Mouse (Mus musculus) heart, adult 2 months (tissue): ENCODE data around the gene Olfr1329. TPM values are rescaled to one million over a fixed set of nuclear protein-coding genes. Genes with fewer than 3 reads are reported as not detected.

Experiments
- DNase-seq, 2 experiments: peaks; one replicate each; pipeline ENCODE4 v3.0.0; 2021
- H3K27ac ChIP-seq: fragments of 200-600 bp; 2 replicates; pipeline ENCODE4 v1.8.1; 2022
- H3K27me3 ChIP-seq: fragments of 200-500 bp; 2 replicates; pipeline ENCODE4 v1.6.1; 2012; ENCODE audit warnings: mild to moderate bottlenecking, low read length, inconsistent platforms, mixed read lengths; ENCODE audit not compliant: control insufficient read depth, insufficient read depth
- H3K36me3 ChIP-seq: fragments of 200-500 bp; 2 replicates; pipeline ENCODE4 v1.6.1; 2012; ENCODE audit warnings: low read length, inconsistent platforms; ENCODE audit not compliant: control insufficient read depth, insufficient read depth
- H3K4me1 ChIP-seq: fragments of 200-500 bp; 2 replicates; pipeline ENCODE4 v1.6.1; 2011; ENCODE audit warnings: low read length; ENCODE audit not compliant: control insufficient read depth, insufficient read depth
- H3K4me3 ChIP-seq: fragments of 200-600 bp; 2 replicates; pipeline ENCODE4 v1.8.1; 2022
- H3K79me2 ChIP-seq: fragments of 200-500 bp; replicated peaks from 2 replicates; pipeline ENCODE4 v1.6.1; 2012; ENCODE audit warnings: mild to moderate bottlenecking, inconsistent platforms, low read length, moderate library complexity, mixed read lengths; ENCODE audit not compliant: control insufficient read depth, insufficient read depth
- H3K9ac ChIP-seq: fragments of 200-500 bp; 2 replicates; pipeline ENCODE4 v1.6.1; 2012; ENCODE audit warnings: low read depth, mild to moderate bottlenecking, control low read depth, inconsistent platforms, low read length, mixed read lengths
- CTCF ChIP-seq: fragments of 200-600 bp; IDR thresholded peaks from 2 replicates; pipeline ENCODE4 v1.8.1; 2022; ENCODE audit warnings: antibody characterized with exemption, mild to moderate bottlenecking, moderate library complexity
- EP300 ChIP-seq: fragments of 200-500 bp; IDR thresholded peaks from 2 replicates; pipeline ENCODE4 v1.6.1; 2011; ENCODE audit warnings: low read depth, low read length, control low read depth; ENCODE audit not compliant: insufficient read depth
- POLR2A ChIP-seq: fragments of 200-500 bp; IDR thresholded peaks from 2 replicates; pipeline ENCODE4 v1.6.1; 2011; ENCODE audit warnings: mild to moderate bottlenecking, low read depth, low read length, control low read depth; ENCODE audit not compliant: insufficient read depth
- WGBS: fragments of 180-500 bp; shearing (Covaris S2); methylation state at CpG from one replicate; pipeline ENCODE4 v1.1.7; 2018; 5-methylcytosine and 5-hydroxymethylcytosine counted together
- intact Hi-C: fragments of 180-260 bp; cut with DNase I; formaldehyde crosslinking; loops from one replicate; pipeline ENCODE4 v1.15.1; 2025
- polyA plus RNA-seq: library from polyadenylated mRNA; depleted of rRNA; stranded (reverse); fragments of >200 nt; gene quantifications from 2 replicates; pipeline ENCODE4 v1.2.3, GENCODE M21; 2012; rRNA removed
- total RNA-seq, 2 experiments: library from RNA; stranded (reverse); gene quantifications; 2 replicates each; pipeline ENCODE4 v1.2.3; 2021

The Olfr1329 gene
- total and polyA plus RNA-seq, 3 experiments = not detected

- 77% methylated on average over 1 of the region's 1 CpGs for WGBS
- no peak for DNase-seq
- H3K27me3 ChIP-seq = no peaks in the 10 kb centered on the region
- no peaks in the 10 kb centered on the region for H3K79me2 ChIP-seq
- H3K36me3 ChIP-seq = no peaks in the 10 kb centered on the region
- H3K27ac ChIP-seq = no peak within 1 kb of the TSS
- intact Hi-C loops = no loop called here
- H3K4me1 ChIP-seq = no peaks in the 10 kb centered on the region
- TF ChIP-seq CTCF = no peak
- no peak for TF ChIP-seq POLR2A
- no peak for TF ChIP-seq EP300
- H3K4me3 ChIP-seq = no peak within 1 kb of the TSS
- no peak within 1 kb of the TSS for H3K9ac ChIP-seq
Observed at GRCm38 (mm10) chr4:118888297-118888696, 29.0 kb downstream of the Olfr1329 start, which contains the start of gene Olfr1330. Olfr1330 (plus strand) TSS chr4:118888597.

DNA sequence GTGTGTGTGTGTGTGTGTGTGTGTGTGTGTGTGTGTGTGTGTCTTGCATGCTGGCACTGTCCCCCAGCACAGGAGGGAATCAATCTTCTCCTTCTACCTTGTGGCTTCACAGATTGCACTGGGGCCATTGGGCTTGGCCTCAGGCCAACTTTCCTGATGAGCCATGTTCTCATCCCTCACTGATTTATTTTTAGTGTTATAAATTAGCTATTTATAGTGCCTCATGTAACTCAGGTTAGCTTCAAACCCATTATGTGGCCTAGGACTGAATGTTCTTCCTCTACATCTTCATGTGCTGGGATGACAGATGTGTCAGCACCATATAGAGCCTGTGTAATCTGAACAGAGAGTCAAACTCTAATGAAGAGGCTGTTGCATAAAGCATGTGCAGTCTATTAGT, 49.7 kb downstream of the Olfr1329 start:
- TF ChIP-seq POLR2A = no peak
- no peak for TF ChIP-seq CTCF
- TF ChIP-seq EP300 = no peak
- Histone ChIP-seq H3K79me2 (no peaks in the 10 kb centered on the region), H3K4me1 (peaks cover 3% of the 10 kb centered on the region; the same call in 1 of the 2 replicates), H3K27ac (no peak overlapping the region), H3K27me3 (no peaks in the 10 kb centered on the region), H3K4me3 (no peak overlapping the region), H3K9ac (no peak overlapping the region), H3K36me3 (no peaks in the 10 kb centered on the region)
- DNase-seq = peak in 1 of 2 experiments; percentile 18
- intact Hi-C loops = no loop called here

Other genes starting within 250 kb of the Olfr1329 start
- gene Olfr1342, start 224.7 kb downstream of the Olfr1329 start, total RNA-seq = not detected
- not detected in 2 replicates for gene Olfr1342, start 224.7 kb downstream of the Olfr1329 start, polyA plus RNA-seq
- gene Olfr1341, start 213.9 kb downstream of the Olfr1329 start, total RNA-seq = not detected
- not detected in 2 replicates for gene Olfr1341, start 213.9 kb downstream of the Olfr1329 start, polyA plus RNA-seq
- gene Olfr1340, start 197.3 kb downstream of the Olfr1329 start, total RNA-seq = not detected
- gene Olfr1340, start 197.3 kb downstream of the Olfr1329 start, polyA plus RNA-seq = not detected in 2 replicates
- not detected for gene Olfr1339, start 185.3 kb downstream of the Olfr1329 start, total RNA-seq
- gene Olfr1339, start 185.3 kb downstream of the Olfr1329 start, polyA plus RNA-seq = not detected in 2 replicates
- not detected for gene Olfr1338, start 158.7 kb downstream of the Olfr1329 start, total RNA-seq
- not detected in 2 replicates for gene Olfr1338, start 158.7 kb downstream of the Olfr1329 start, polyA plus RNA-seq
- gene Olfr1337, start 134.9 kb downstream of the Olfr1329 start, total RNA-seq = not detected
- gene Olfr1337, start 134.9 kb downstream of the Olfr1329 start, polyA plus RNA-seq = not detected in 2 replicates
- not detected for gene Olfr1335, start 107.5 kb downstream of the Olfr1329 start, total RNA-seq
- not detected in 2 replicates for gene Olfr1335, start 107.5 kb downstream of the Olfr1329 start, polyA plus RNA-seq
- not detected for gene Olfr1333, start 81.2 kb downstream of the Olfr1329 start, total RNA-seq
- not detected in 2 replicates for gene Olfr1333, start 81.2 kb downstream of the Olfr1329 start, polyA plus RNA-seq
- not detected for gene Olfr1331, start 52.8 kb downstream of the Olfr1329 start, total RNA-seq
- gene Olfr1331, start 52.8 kb downstream of the Olfr1329 start, polyA plus RNA-seq = not detected in 2 replicates
- gene Olfr1330, start 28.9 kb downstream of the Olfr1329 start, total RNA-seq = not detected
- gene Olfr1330, start 28.9 kb downstream of the Olfr1329 start, polyA plus RNA-seq = not detected in 2 replicates
- gene Olfr1328, start 21.1 kb upstream of the Olfr1329 start, total RNA-seq = not detected
- gene Olfr1328, start 21.1 kb upstream of the Olfr1329 start, polyA plus RNA-seq = not detected in 2 replicates
- under 1 TPM; 0.20 to 0.42 TPM for gene Lao1, start 44.1 kb upstream of the Olfr1329 start, total RNA-seq
- not detected in 2 replicates for gene Lao1, start 44.1 kb upstream of the Olfr1329 start, polyA plus RNA-seq
- 10 to 100 TPM in 1 of 2 experiments, 1 to 10 TPM in 1; 8.9 to 18.9 TPM for gene Slc2a1, start 191.2 kb upstream of the Olfr1329 start, total RNA-seq
- gene Slc2a1, start 191.2 kb upstream of the Olfr1329 start, polyA plus RNA-seq = 16.6 and 18.1 TPM in 2 replicates